Mouse (Mus musculus) left cerebral cortex, adult 11 months (tissue): ENCODE results near the gene Ly6g6e.
"Not testable (repeated sequence)": the region's sequence is repeated elsewhere in the genome, so short reads cannot be mapped to it uniquely, and the experiment has no call there.

Source experiments
- DNase-seq: peaks from one replicate; pipeline ENCODE4 v3.0.0; 2022; ENCODE audit warnings: low spot score

Ly6g6e gene

DNA sequence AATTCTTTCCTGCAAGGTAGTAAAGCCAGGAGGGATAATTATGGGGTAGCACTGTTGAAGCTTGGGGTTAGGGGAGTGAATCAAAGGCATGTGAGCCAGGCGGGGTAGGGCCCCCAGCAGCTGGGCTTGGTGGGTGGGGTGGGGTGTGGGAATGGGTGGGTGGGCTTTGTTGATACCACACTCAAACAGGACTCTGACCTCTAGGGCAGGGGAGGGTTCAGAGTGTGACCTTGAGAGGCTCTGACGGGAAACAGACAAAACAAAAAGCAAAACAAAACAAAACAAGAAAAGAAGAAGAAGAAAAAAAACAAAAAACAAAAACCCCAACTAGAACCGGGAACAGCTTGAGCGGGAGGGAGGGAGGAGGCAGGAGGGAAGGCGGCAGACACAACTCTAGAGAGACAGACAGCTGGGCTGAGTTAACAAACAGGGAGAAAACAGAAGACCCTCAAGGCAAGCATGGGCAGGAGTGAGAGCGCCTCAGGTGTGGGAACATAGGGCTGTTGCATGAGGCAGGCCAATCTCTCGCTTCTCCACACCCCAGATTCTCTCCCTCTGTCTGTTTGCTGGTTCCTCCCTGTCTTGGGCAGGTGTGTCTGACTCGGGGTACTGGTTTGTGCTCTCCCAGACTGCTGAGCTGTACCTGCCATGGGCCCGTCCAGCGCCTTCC, at the start of gene Ly6g6e:
Ly6g6e (plus strand) TSS at position 396 of the 670 bp plus-strand sequence.
- no peak for DNase-seq

DNA sequence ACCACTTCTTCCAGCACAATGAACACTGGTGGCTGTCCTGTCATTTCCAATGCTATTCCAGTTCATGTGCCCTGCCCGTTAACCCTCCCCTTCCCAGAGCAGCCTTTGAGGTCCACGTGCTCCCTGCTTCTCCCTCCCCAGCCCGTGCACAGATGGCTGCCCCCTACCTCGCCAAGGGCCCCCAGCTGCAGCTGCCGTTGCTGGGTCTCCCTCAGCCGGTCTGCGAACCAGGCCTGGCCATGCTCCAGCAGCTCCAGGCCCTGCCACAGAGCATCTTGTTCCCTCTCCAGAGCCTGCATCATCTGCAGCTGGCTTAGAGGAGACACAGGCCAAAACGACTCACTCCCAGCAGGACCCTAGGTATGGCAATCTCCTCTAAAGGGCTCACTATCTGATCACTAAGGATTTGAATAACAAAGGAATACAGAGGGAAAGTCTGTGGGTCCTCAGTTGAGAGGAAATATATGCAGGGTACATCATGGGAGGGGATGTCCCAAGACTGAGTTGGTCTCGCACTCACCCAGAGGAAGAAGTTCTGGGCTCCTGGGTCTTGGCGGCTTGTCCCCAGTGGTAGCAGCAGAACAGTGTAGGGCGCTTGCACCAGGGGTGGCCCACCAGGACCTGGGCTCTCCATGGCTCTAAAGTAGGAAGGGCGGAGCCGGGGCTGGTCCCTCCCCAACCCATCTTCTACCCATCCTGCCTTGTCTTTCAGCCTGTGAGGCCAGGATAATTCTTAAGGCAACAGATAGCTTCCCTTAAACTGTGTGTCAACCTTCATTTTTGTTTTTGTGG, 49.2 kb upstream of the Ly6g6e start, which contains the start of gene Sapcd1:
Sapcd1 (minus strand) TSS at position 740 of the 792 bp plus-strand sequence.
- DNase-seq, result peak; percentile 58

- no peak for DNase-seq
Observed at GRCm38 (mm10) chr17:35028315-35028714, 48.4 kb upstream of the Ly6g6e start.

- DNase-seq, result no peak
Observed at GRCm38 (mm10) chr17:35029691-35030532, 46.8 kb upstream of the Ly6g6e start.

GRCm38 (mm10) chr17:35031272-35031671, 45.4 kb upstream of the Ly6g6e start:
- DNase-seq, result no peak

- DNase-seq, result no peak
Observed at GRCm38 (mm10) chr17:35031880-35032279, 44.8 kb upstream of the Ly6g6e start.

GRCm38 (mm10) chr17:35032323-35032870, 44.3 kb upstream of the Ly6g6e start:
- no peak for DNase-seq

GRCm38 (mm10) chr17:35033703-35034102, 43.0 kb upstream of the Ly6g6e start:
- not testable (repeated sequence) for DNase-seq

DNA sequence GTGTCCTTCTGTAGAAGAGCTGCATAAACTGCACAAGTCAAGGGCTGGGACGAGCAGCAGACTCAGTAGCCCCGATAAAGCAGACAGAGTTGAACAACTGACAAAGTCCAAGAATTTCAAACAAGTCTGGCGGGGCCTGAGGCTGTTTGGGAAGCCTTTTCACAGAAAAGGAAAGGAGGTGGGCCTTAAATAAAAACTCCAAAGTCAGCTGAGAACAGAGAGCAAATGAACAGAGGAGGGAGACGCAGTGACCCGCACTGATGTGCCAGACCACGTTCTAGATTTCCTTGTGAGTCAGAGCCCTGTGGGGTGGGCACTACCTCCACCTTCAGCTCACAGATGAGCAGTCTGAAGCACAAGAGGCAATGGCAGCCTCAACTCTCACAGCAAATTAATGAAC, 41.8 kb upstream of the Ly6g6e start:
- no peak for DNase-seq

DNA sequence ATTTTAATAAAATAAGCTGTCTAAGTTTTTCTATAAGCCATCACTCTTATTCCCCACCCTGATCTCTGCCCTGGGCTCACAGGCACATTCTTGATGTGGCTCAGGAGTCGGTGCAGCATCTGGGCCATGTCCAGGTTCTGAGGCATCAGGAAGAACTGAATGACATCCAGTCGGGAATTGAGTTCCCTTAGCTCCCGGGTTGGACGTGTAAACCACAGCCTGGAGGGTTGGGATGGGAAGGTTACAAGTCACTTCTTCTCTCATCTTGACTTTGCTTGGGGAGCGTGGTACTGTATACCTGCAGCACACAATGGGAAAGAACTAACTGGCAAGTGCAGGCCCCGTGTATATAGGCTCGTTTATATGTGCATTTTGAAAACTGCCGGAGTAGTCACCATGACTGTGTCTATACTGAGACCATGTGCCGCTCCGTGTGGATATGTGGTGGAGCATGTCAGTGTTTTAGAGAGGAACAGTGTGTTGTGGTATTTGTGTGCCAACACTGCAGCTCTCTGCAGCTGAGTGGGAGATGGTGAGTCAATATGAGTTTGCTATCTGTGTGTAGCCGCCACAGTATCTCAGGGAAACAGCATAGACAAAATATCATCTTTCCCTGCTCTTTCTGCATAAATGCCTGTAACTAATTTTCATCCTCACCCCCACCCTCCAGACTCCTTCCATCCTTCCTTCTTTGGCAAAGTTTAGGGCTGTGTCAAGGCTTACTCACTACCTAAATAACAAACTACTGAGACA, 37.4 kb upstream of the Ly6g6e start:
- DNase-seq, result no peak

GRCm38 (mm10) chr17:35043794-35044193, 32.9 kb upstream of the Ly6g6e start:
- DNase-seq, result no peak

- DNase-seq, result no peak
Observed at GRCm38 (mm10) chr17:35044904-35045806, 31.5 kb upstream of the Ly6g6e start.

DNA sequence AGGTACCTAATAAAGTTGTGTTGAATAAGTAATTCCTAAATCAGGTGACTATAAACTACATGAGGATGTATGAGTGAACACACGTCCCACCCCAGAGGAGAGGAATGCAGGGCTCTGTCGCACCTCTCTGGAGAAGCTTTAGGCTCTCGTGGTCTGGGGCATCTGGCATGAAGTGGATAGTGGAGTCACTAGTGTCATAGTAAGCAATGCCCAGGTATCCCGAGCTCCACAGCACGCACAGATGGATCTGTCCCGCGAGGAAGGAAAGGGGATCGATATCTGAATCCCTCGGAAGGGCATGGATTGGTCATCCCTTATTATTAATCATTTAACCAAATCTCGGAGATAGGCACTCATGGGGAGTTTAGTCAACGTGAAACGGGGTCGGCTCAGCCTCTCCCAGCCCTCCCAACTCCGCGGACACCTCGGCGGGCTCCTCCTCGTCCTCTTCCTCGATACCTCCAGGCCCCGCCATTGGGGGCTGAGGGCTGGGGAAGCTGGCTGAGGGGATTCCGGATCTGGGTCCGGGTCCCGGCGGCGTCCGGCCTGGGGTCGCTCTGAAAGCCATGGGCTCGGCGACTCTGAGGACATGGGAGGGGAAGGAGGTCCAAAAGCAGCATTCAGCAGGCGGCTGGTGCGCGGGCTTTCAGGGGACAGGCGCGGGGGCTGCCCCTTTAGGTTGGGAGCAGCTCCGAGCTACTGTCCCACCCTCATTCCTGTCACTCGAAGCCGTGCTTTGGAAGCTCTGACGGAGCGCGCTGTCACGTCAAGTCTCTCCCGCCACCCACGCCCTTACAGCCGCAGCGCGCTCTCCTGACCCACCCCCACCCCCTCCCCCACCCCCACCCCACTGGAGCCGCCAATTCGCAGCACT, 30.7 kb upstream of the Ly6g6e start:
- DNase-seq, result no peak

DNA sequence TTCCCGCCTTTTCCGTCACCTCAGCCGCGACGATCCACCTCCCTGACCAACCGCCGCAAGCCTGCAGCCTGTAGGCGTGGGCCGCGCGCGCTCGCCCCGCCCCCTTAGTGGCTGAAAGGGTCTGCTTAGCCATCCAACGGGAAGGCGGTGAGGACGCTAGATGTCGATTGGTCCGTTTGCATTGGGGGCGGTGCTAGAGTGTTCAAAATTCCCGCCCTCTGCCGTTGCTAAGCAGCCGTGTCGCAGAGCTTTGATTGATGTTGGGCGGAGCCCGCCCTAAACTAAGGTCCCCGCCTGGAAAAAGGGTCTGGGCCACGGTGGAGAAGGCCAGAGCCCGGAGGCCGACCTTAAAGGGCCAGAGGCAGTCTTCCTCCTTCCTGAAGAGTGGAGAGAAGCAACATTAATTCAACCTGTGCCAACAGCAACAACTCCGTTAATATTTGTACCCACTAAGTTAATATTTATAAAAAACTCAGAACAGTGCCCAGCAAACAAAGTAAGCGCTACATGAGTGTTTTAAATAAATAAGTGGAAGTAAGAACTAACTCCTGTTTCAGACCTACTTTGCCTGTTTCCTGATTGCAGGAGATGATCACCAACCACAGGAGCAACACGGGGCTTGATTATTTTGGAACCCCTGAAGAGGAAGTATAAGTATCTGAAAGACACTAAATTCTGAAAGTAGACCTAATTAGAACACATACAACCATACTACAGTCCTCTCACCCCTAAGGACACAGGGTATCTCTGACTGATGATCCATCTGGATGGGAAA, 29.8 kb upstream of the Ly6g6e start, which contains the start of gene Msh5:
Msh5 (minus strand) TSS at position 65 of the 775 bp plus-strand sequence.
- DNase-seq, result peak; percentile 92

DNA sequence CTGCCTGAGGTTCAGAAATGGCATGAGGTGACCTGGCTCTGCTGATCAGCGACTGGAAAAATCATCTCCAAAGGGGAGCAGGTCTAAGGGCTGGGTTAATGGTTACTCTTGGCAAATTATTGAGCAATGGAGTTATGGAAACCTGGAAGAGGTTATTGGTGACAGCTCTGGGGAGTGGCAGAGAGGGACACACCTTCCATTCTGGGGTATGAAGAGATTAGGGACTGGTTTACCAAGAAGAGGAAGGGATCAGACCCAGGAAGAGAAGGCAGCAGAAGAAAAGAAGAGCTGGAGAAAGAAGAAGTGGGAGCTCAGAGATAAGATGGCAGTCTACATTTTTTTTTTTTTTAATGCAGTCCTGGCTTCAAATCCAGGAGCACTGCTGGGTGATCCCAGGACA, 29.0 kb upstream of the Ly6g6e start:
- no peak for DNase-seq

DNA sequence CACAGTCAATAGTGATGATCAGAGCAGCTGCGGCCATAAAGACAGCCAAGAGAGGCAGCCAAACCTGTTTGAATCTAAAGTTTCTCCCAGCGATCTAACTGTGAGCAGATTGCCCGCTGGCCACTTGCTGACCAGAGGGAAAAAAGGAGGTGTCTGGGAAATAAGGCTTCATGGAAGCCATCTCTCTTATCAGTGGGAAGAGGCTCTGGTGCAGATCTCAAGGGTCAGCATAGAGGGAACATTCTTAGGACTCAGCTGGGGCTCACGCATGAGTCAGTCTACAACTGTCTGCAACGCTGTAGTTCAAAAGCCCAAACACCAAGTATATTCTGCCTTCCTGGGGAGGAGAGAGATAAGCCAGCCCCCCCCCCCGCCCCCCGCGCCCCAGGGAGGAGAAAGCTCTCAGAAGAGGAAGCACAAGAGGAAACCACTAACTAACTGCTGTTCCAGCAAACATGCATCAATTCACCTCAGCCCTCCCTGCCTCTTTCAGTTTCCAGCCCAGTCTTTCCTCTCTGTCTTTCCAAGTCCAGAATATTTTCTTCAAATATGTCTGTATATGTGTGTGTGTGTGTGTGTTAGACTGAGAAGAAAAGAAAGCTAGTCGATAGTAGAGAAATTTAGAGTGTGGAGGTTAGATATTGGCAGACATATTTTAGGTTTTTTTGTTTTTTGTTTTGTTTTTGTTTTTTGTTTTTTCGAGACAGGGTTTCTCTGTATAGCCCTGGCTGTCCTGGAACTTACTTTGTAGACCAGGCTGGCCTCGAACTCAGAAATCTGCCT, 28.4 kb upstream of the Ly6g6e start:
- no peak for DNase-seq

DNA sequence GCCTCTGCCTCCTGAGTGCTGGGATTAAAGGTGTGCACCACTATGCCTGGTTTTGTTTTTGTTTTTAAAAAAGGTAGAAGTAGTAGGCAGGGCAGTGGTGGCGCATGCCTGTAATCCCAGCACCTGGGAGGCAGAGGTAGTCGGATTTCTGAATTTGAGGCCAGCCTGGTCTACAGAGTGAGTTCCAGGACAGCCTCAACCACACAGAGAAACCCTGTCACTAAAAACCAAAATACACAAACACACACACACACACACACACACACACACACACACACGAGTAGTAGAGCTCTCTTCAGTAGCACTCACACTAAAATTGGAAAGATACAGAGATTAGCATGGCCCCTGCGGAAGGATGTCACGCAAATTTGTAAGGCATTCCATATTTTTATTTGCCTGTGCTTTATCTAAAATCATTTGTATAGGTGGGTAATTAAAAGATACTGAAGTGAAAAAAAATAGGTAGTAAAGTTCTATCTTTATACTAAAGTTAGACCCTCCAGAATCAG, 27.7 kb upstream of the Ly6g6e start:
- no peak for DNase-seq
